Mouse (Mus musculus): ENCODE data around the gene Rundc3a. TPM values are rescaled to one million over a fixed set of nuclear protein-coding genes. Genes with fewer than 3 reads are reported as not detected.

Gene Rundc3a
- total and polyA plus RNA-seq, 2 experiments from 2014 or later, result 121 to 306 TPM

GRCm38 (mm10) chr11:102444321-102444720 is 51.1 kb downstream of the Rundc3a start:
- H3K4me2 ChIP-seq (ENCODE audit: low read depth), result no peak overlapping the region

GRCm38 (mm10) chr11:102444781-102445180 is 51.6 kb downstream of the Rundc3a start:
- H3K9ac ChIP-seq, result peak overlapping the region; percentile 100; the same call in 1 of the 2 replicates
- peak overlapping the region; percentile 98 for H3K4me3 ChIP-seq (ENCODE audit: low read depth, low read length)
- H3K27me3 ChIP-seq (ENCODE audit: insufficient read depth, low read length), result no peaks in the 10 kb centered on the region
- H3K27ac ChIP-seq (ENCODE audit: low read depth, low read length), result peak overlapping the region; percentile 99
- H3K4me2 ChIP-seq (ENCODE audit: low read depth), result peak overlapping the region; percentile 85
- peaks cover 24% of the 10 kb centered on the region for H3K4me1 ChIP-seq (ENCODE audit: insufficient read depth)
- ATAC-seq, result no peak
- no peak for TF ChIP-seq CTCF (IDR thresholded peaks at IDR 0.05; ENCODE audit: low read depth)
- H3K36me3 ChIP-seq (ENCODE audit: insufficient read depth), result peaks cover 33% of the 10 kb centered on the region
- 10% methylated on average over 6 of the region's 6 CpGs for WGBS
- DNase-seq, result no peak
- no peaks in the 10 kb centered on the region for H3K9me3 ChIP-seq (ENCODE audit: low read length)

More at GRCm38 (mm10) chr11:102444321-102444720, 51.1 kb downstream of the Rundc3a start:
- H3K36me3 ChIP-seq (ENCODE audit: insufficient read depth), result peaks cover 38% of the 10 kb centered on the region
- H3K9me3 ChIP-seq (ENCODE audit: low read length), result no peaks in the 10 kb centered on the region
- peaks cover 24% of the 10 kb centered on the region for H3K4me1 ChIP-seq (ENCODE audit: insufficient read depth)
- H3K27me3 ChIP-seq (ENCODE audit: insufficient read depth, low read length), result no peaks in the 10 kb centered on the region
- no peak overlapping the region for H3K9ac ChIP-seq
- ATAC-seq (no peak), DNase-seq (no peak)
- no peak overlapping the region for H3K4me3 ChIP-seq (ENCODE audit: low read depth, low read length)
- no peak for TF ChIP-seq CTCF (IDR thresholded peaks at IDR 0.05; ENCODE audit: low read depth)
- 56% methylated on average over 3 of the region's 3 CpGs for WGBS
- no peak overlapping the region for H3K27ac ChIP-seq (ENCODE audit: low read depth, low read length)

GRCm38 (mm10) chr11:102445264-102445890 is 52.2 kb downstream of the Rundc3a start:
- DNase-seq, result peak; percentile 54
- H3K36me3 ChIP-seq (ENCODE audit: insufficient read depth), result peaks cover 27% of the 10 kb centered on the region
- 8% methylated on average over 10 of the region's 10 CpGs for WGBS

GRCm38 (mm10) chr11:102445891-102446361 is 52.7 kb downstream of the Rundc3a start:
- no peaks in the 10 kb centered on the region for H3K27me3 ChIP-seq (ENCODE audit: insufficient read depth, low read length)
- TF ChIP-seq CTCF (IDR thresholded peaks at IDR 0.05; ENCODE audit: low read depth), result no peak
- H3K9me3 ChIP-seq (ENCODE audit: low read length), result no peaks in the 10 kb centered on the region
- peak overlapping the region; percentile 98 for H3K4me3 ChIP-seq (ENCODE audit: low read depth, low read length)
- peak overlapping the region; percentile 100 for H3K9ac ChIP-seq
- H3K27ac ChIP-seq (ENCODE audit: low read depth, low read length), result peak overlapping the region; percentile 99
- peaks cover 24% of the 10 kb centered on the region for H3K4me1 ChIP-seq (ENCODE audit: insufficient read depth)
- WGBS, result 2% methylated on average over 7 of the region's 7 CpGs
- peak overlapping the region; percentile 85 for H3K4me2 ChIP-seq (ENCODE audit: low read depth)
- ATAC-seq (peak; percentile 2; the same call in 1 of the 2 replicates), DNase-seq (peak; percentile 78)
- H3K36me3 ChIP-seq (ENCODE audit: insufficient read depth), result peaks cover 22% of the 10 kb centered on the region

More at GRCm38 (mm10) chr11:102445264-102445890, 52.2 kb downstream of the Rundc3a start:
- Histone ChIP-seq H3K27me3 (ENCODE audit: insufficient read depth, low read length) (no peaks in the 10 kb centered on the region), H3K9ac (peak overlapping the region; percentile 100), H3K27ac (ENCODE audit: low read depth, low read length) (peak overlapping the region; percentile 99), H3K4me3 (ENCODE audit: low read depth, low read length) (peak overlapping the region; percentile 98), H3K9me3 (ENCODE audit: low read length) (no peaks in the 10 kb centered on the region), H3K4me2 (ENCODE audit: low read depth) (peak overlapping the region; percentile 85), H3K4me1 (ENCODE audit: insufficient read depth) (peaks cover 24% of the 10 kb centered on the region)
- peak; percentile 21 for ATAC-seq
- TF ChIP-seq CTCF (IDR thresholded peaks at IDR 0.05; ENCODE audit: low read depth), result no peak

- no peak; the same call in 1 of the 2 replicates for TF ChIP-seq CTCF (IDR thresholded peaks at IDR 0.05; ENCODE audit: low read depth)
- DNase-seq, result peak; percentile 78
These were observed 53.6 kb downstream of the Rundc3a start for GRCm38 (mm10) chr11:102446581-102447461.

GRCm38 (mm10) chr11:102447497-102447896 is 54.3 kb downstream of the Rundc3a start, which contains the start of gene Fam171a2:
Fam171a2 (minus strand) TSS chr11:102447682.
- 4% methylated on average over 35 of the region's 40 CpGs for WGBS
- DNase-seq, result peak; percentile 92

More at GRCm38 (mm10) chr11:102446581-102447461, 53.6 kb downstream of the Rundc3a start:
- peaks cover 19% of the 10 kb centered on the region for H3K36me3 ChIP-seq (ENCODE audit: insufficient read depth)
- peak overlapping the region; percentile 100 for H3K9ac ChIP-seq
- ATAC-seq, result peak; percentile 64
- H3K4me2 ChIP-seq (ENCODE audit: low read depth), result peak overlapping the region; percentile 85
- 2% methylated on average over 42 of the region's 49 CpGs for WGBS
- peaks cover 24% of the 10 kb centered on the region for H3K4me1 ChIP-seq (ENCODE audit: insufficient read depth)
- peak overlapping the region; percentile 99 for H3K27ac ChIP-seq (ENCODE audit: low read depth, low read length)
- no peaks in the 10 kb centered on the region for H3K9me3 ChIP-seq (ENCODE audit: low read length)
- peak overlapping the region; percentile 98 for H3K4me3 ChIP-seq (ENCODE audit: low read depth, low read length)
- H3K27me3 ChIP-seq (ENCODE audit: insufficient read depth, low read length), result no peaks in the 10 kb centered on the region

More at GRCm38 (mm10) chr11:102447497-102447896, 54.3 kb downstream of the Rundc3a start, which contains the start of gene Fam171a2:
- TF ChIP-seq CTCF (IDR thresholded peaks at IDR 0.05; ENCODE audit: low read depth), result peak; percentile 86
- no peaks in the 10 kb centered on the region for H3K27me3 ChIP-seq (ENCODE audit: insufficient read depth, low read length)
- peak within 1 kb of the TSS; percentile 98 for H3K4me3 ChIP-seq (ENCODE audit: low read depth, low read length)
- peaks cover 24% of the 10 kb centered on the region for H3K4me1 ChIP-seq (ENCODE audit: insufficient read depth)
- H3K27ac ChIP-seq (ENCODE audit: low read depth, low read length), result peak within 1 kb of the TSS; percentile 99
- peak; percentile 85 for ATAC-seq
- peak within 1 kb of the TSS; percentile 100 for H3K9ac ChIP-seq
- no peaks in the 10 kb centered on the region for H3K9me3 ChIP-seq (ENCODE audit: low read length)
- peaks cover 13% of the 10 kb centered on the region for H3K36me3 ChIP-seq (ENCODE audit: insufficient read depth)
- peak within 1 kb of the TSS; percentile 85 for H3K4me2 ChIP-seq (ENCODE audit: low read depth)

Data from forebrain, postnatal 0 days (tissue).